Comparison of ENCODE assay signal across 15 mouse cellular contexts in genomic region chr4:119189864-119190263, GRCm38 (mm10). TPM values are rescaled to one million over a fixed set of nuclear protein-coding genes. Genes with fewer than 3 reads are reported as not detected.
A peak's percentile ranks its signal among the peaks of the same experiment; 100 is the strongest.
DNase-seq lines count a peak whose midpoint lies in the region; ATAC-seq and TF ChIP-seq lines count a peak whose summit lies in the region.
"Had no signal": no experiment of that assay in that cellular context is flagged by ENCODE, and none has a peak within 500 bp of the region (broad histone marks: within the 10 kb centered on the region; RNA-seq: fewer than 3 reads in every experiment).

Gene Ermap, minus strand, starts transcription at chr4:119190011.

- H3K4me1 ChIP-seq in heart, embryonic 11.5 days (ENCODE audit: control insufficient read depth, insufficient read depth, low read length): no peaks in the 10 kb centered on the region; the same call in 1 of the 2 replicates
- H3K4me1 ChIP-seq in G1E (ENCODE audit: insufficient read depth, low read depth, low read length): peaks cover 79% of the 10 kb centered on the region
- H3K4me1 ChIP-seq in erythroblast, embryonic 14.5 days (ENCODE audit: control insufficient read depth): peaks cover 82% of the 10 kb centered on the region

- H3K9me3 ChIP-seq in heart, embryonic 11.5 days (replicated peaks; ENCODE audit: control insufficient read depth, low read length): no peaks in the 10 kb centered on the region
- H3K9me3 ChIP-seq in G1E (replicated peaks): no peaks in the 10 kb centered on the region
- H3K9me3 ChIP-seq in erythroblast, embryonic 14.5 days (ENCODE audit: control insufficient read depth, low read length): no peaks in the 10 kb centered on the region

- TF ChIP-seq CTCF in G1E (IDR thresholded peaks at IDR 0.05; ENCODE audit: low read depth, low read length): no peak

- intact Hi-C loops in heart, postnatal 10 days (cut with DNase I): no loop called here

- H3K36me3 ChIP-seq in heart, embryonic 11.5 days (ENCODE audit: control insufficient read depth, insufficient read depth, low read length): no peaks in the 10 kb centered on the region
- peaks cover 36% of the 10 kb centered on the region for H3K36me3 ChIP-seq in G1E (replicated peaks)
- H3K36me3 ChIP-seq in erythroblast, embryonic 14.5 days (ENCODE audit: control insufficient read depth): peaks cover 45% of the 10 kb centered on the region

- H3K9ac ChIP-seq in heart, embryonic 11.5 days (ENCODE audit: low read depth, low read length): peak within 1 kb of the TSS; percentile 61; the same call in 1 of the 2 replicates

- DNase-seq in heart, postnatal 10 days: no peak
- peak; percentile 55 for DNase-seq in G1E (ENCODE audit: low spot score)
- DNase-seq in kidney, postnatal 25 days: no peak
- DNase-seq in layer of hippocampus, adult 11-12 months (ENCODE audit: low spot score): no peak
- no peak for DNase-seq in thymus, postnatal 14 days
- DNase-seq: cerebellum, adult 11-12 months; embryo, embryonic 11 days; gastrocnemius, postnatal 10 days; kidney, adult 11 months; lung, postnatal 10 days; thymus, adult 18-20 months had no signal

- peak within 1 kb of the TSS; percentile 38 for H3K4me2 ChIP-seq in heart, embryonic 11.5 days

- peak; percentile 85 for ATAC-seq in heart, embryonic 11.5 days (replicated peaks; ENCODE audit: insufficient number of reproducible peaks, low FRiP score, low TSS enrichment)
- peak; percentile 67 for ATAC-seq in G1E (ENCODE audit: extremely low read depth, insufficient number of reproducible peaks, low FRiP score, poor library complexity, severe bottlenecking)
- peak; percentile 77 for ATAC-seq in megakaryocyte-erythroid progenitor cell, adult 5-6 weeks (replicated peaks; ENCODE audit: low FRiP score, low TSS enrichment, poor library complexity, severe bottlenecking)

- peak within 1 kb of the TSS; percentile 78 for H3K27ac ChIP-seq in heart, embryonic 11.5 days (ENCODE audit: low read depth, low read length)
- H3K27ac ChIP-seq: layer of hippocampus, adult 2 months had no signal

- H3K27me3 ChIP-seq in heart, embryonic 11.5 days (ENCODE audit: control insufficient read depth, insufficient read depth, low read length): no peaks in the 10 kb centered on the region
- no peaks in the 10 kb centered on the region for H3K27me3 ChIP-seq in G1E (ENCODE audit: insufficient read depth, low read length)
- no peaks in the 10 kb centered on the region for H3K27me3 ChIP-seq in erythroblast, embryonic 14.5 days (ENCODE audit: control insufficient read depth)

- 58% methylated on average over 6 of the region's 6 CpGs for WGBS in heart, embryonic 11.5 days (ENCODE audit: insufficient replicate concordance)

- peak within 1 kb of the TSS; percentile 35 for H3K4me3 ChIP-seq in heart, embryonic 11.5 days (ENCODE audit: low read depth, low read length)
- peak within 1 kb of the TSS; percentile 75 for H3K4me3 ChIP-seq in G1E (ENCODE audit: low read depth, low read length)
- H3K4me3 ChIP-seq in erythroblast, embryonic 14.5 days (replicated peaks): peak within 1 kb of the TSS; percentile 70
- H3K4me3 ChIP-seq: layer of hippocampus, adult 2 months had no signal

RNA-seq across cellular contexts. Expression of gene Ermap, which starts in this region (rescaled TPM):
- 34.7 and 58.1 TPM in 2 replicates for polyA plus RNA-seq in heart, embryonic 11.5 days (2014; fragmentation: Nextera tagmentation; extraction: Ambion mirVana)
- total RNA-seq in heart, postnatal 10 days (2021): under 1 TPM in 1 of 2 experiments, not detected in 1; 0.12 TPM
- total RNA-seq in G1E (2014; fragmentation: Nextera tagmentation): 249 and 348 TPM in 2 replicates
- 81.1 and 96.0 TPM in 2 replicates for total RNA-seq in G1E (2017)
- polyA plus RNA-seq in G1E (2012): 47.4 and 62.9 TPM in 2 replicates
- polyA plus RNA-seq in erythroblast, embryonic 14.5 days (2012): 27.7 and 29.4 TPM in 2 replicates
- total RNA-seq in megakaryocyte-erythroid progenitor cell, adult 5-6 weeks (2014; fragmentation: Nextera tagmentation): 505 and 531 TPM in 2 replicates
- 220 and 292 TPM in 2 replicates for total RNA-seq in megakaryocyte-erythroid progenitor cell, adult 5-6 weeks (2017)

Comparison
In these comparisons a context has a peak if more than half of its experiments do, and no peak if none do; other contexts are left out.
1. RNA of gene Ermap (total RNA-seq): 220 to 531 TPM in megakaryocyte-erythroid progenitor cell, adult 5-6 weeks and 81.1 to 348 TPM in G1E; 0.12 TPM in heart, postnatal 10 days; every median in the first group is over 10 times any median in the second.
2. Peak in every context shown above with its lines, with median percentiles within 50 percentile points of each other: ATAC-seq and H3K4me3 ChIP-seq.